Mouse (Mus musculus) neural tube, embryonic 13.5 days (tissue): ENCODE measurements around the gene Rock2. TPM values are rescaled to one million over a fixed set of nuclear protein-coding genes. Genes with fewer than 3 reads are reported as not detected.
A peak's percentile ranks its signal among the peaks of the same experiment; 100 is the strongest.

Experiments used
- ATAC-seq: fragments of 200-750 bp; cut with Nextera tagmentation; 2 replicates; pipeline ENCODE4 v1.8.0; 2017; ENCODE audit warnings: low read depth, mild to moderate bottlenecking, moderate TSS enrichment, moderate library complexity
- H3K27ac ChIP-seq: fragments of 300-500 bp; sonication (generic); replicated peaks from 2 replicates; pipeline ENCODE4 v1.5.1; 2015; ENCODE audit warnings: moderate library complexity, mild to moderate bottlenecking, inconsistent platforms
- H3K27me3 ChIP-seq: fragments of 300-500 bp; sonication (generic); 2 replicates; pipeline ENCODE4 v1.6.1; 2015; ENCODE audit warnings: mild to moderate bottlenecking, inconsistent platforms
- H3K36me3 ChIP-seq: fragments of 300-500 bp; sonication (generic); 2 replicates; pipeline ENCODE4 v1.6.1; 2015; ENCODE audit warnings: mild to moderate bottlenecking, inconsistent platforms
- H3K4me1 ChIP-seq: fragments of 300-500 bp; sonication (generic); replicated peaks from 2 replicates; pipeline ENCODE4 v1.6.1; 2015; ENCODE audit warnings: inconsistent platforms
- H3K4me2 ChIP-seq: fragments of 300-500 bp; sonication (generic); 2 replicates; pipeline ENCODE4 v1.6.1; 2015; ENCODE audit warnings: inconsistent platforms, mild to moderate bottlenecking, moderate library complexity
- H3K4me3 ChIP-seq: fragments of 300-500 bp; sonication (generic); 2 replicates; pipeline ENCODE4 v1.5.1; 2015; ENCODE audit warnings: mild to moderate bottlenecking, inconsistent platforms
- H3K9ac ChIP-seq: fragments of 300-500 bp; sonication (generic); 2 replicates; pipeline ENCODE4 v1.6.1; 2015; ENCODE audit warnings: moderate library complexity, mild to moderate bottlenecking, inconsistent platforms
- H3K9me3 ChIP-seq: fragments of 300-500 bp; sonication (generic); 2 replicates; pipeline ENCODE4 v1.6.1; 2016; ENCODE audit warnings: inconsistent platforms
- WGBS: fragments of 180-500 bp; shearing (Covaris S2); methylation state at CpG from one replicate; pipeline ENCODE4 v1.1.7; 2015; 5-methylcytosine and 5-hydroxymethylcytosine counted together
- polyA plus RNA-seq: library from polyadenylated mRNA; unstranded; fragments of >200 nt; fragmentation: Nextera tagmentation; extraction: Ambion mirVana; gene quantifications from 2 replicates; pipeline ENCODE4 v1.2.1, GENCODE M21; 2015

Gene Rock2
- 15.0 and 19.6 TPM in 2 replicates for polyA plus RNA-seq

- Histone ChIP-seq H3K4me2 (peak within 1 kb of the TSS; percentile 83), H3K36me3 (no peaks in the 10 kb centered on the region), H3K27ac (peak within 1 kb of the TSS; percentile 95), H3K27me3 (no peaks in the 10 kb centered on the region), H3K9ac (peak within 1 kb of the TSS; percentile 95), H3K4me3 (peak within 1 kb of the TSS; percentile 91), H3K9me3 (no peaks in the 10 kb centered on the region), H3K4me1 (peaks cover 40% of the 10 kb centered on the region)
- WGBS, result under 1% methylated on average over 72 of the region's 130 CpGs
- ATAC-seq, result peak; percentile 92
These were observed at the start of gene Rock2 for GRCm38 (mm10) chr12:16894396-16895220. Gene Rock2 (plus strand): TSS chr12:16894895.

DNA sequence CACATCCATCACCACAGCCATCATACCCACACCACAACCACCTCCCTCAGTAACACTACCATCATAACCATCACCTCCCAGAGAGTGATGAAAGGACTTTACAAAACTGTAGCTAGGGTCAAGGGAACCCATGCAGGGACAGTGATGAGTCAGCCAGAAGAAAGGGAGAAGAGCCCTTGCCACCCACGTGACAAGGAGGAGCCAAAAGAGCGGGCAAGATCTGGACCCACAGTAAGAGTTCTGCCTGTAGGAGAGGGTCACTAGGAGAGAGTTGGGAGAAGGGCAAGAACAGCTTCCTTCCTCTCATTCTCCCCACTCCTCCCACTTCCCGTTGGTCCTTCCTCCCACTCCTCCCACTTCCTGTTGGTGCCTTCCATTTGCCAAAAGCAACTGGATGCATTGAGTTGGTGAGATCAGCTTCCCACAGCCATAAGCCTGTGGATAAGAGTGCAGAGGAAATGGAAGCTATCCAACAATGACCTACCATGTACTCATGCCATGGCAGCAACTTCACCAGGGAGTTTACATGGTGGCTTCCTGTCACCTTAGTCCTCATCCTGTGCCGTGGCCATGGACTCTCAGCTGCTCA, 47.4 kb upstream of the Rock2 start:
- Histone ChIP-seq H3K4me1 (peaks cover 6% of the 10 kb centered on the region; the same call in 1 of the 2 replicates), H3K4me2 (no peak overlapping the region), H3K4me3 (no peak overlapping the region), H3K9me3 (no peaks in the 10 kb centered on the region), H3K27me3 (no peaks in the 10 kb centered on the region), H3K27ac (no peak overlapping the region), H3K9ac (no peak overlapping the region), H3K36me3 (no peaks in the 10 kb centered on the region)
- no peak for ATAC-seq
- WGBS, result 84% methylated on average over 4 of the region's 4 CpGs

- Histone ChIP-seq H3K4me3 (no peak overlapping the region), H3K27me3 (no peaks in the 10 kb centered on the region), H3K9ac (no peak overlapping the region), H3K4me1 (peaks cover 6% of the 10 kb centered on the region; the same call in 1 of the 2 replicates), H3K9me3 (no peaks in the 10 kb centered on the region), H3K27ac (no peak overlapping the region), H3K4me2 (no peak overlapping the region), H3K36me3 (no peaks in the 10 kb centered on the region)
- ATAC-seq, result no peak
- WGBS, result 86% methylated on average over 2 of the region's 2 CpGs
These were observed 46.2 kb upstream of the Rock2 start for GRCm38 (mm10) chr12:16848501-16848900.

DNA sequence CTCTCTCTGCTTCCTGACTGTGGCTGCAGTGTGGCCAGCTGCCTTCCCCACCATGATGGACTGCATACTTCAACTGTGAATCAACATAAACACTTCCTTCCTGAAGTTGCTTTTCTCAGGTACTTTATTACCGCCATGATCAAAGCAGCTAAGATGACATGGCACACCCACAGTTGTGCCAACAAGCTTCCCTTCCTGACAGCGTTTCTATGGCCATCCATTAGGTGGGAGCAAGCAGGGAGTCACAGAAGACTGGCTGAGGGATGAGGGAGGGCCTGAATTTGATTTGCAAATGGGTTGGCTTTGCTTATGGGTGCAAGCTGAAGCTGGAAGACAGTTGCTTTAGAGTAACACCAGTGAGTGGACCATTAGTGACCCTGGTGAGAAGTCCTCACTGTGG, 44.9 kb upstream of the Rock2 start:
- no peaks in the 10 kb centered on the region for H3K27me3 ChIP-seq
- H3K4me2 ChIP-seq, result no peak overlapping the region
- no peaks in the 10 kb centered on the region for H3K9me3 ChIP-seq
- ATAC-seq, result no peak
- peaks cover 6% of the 10 kb centered on the region; the same call in 1 of the 2 replicates for H3K4me1 ChIP-seq
- 59% methylated on average over 2 of the region's 2 CpGs for WGBS
- H3K27ac ChIP-seq, result no peak overlapping the region
- H3K4me3 ChIP-seq, result no peak overlapping the region
- no peak overlapping the region for H3K9ac ChIP-seq
- no peaks in the 10 kb centered on the region for H3K36me3 ChIP-seq

GRCm38 (mm10) chr12:16850431-16851375, 44.0 kb upstream of the Rock2 start:
- no peak overlapping the region for H3K4me3 ChIP-seq
- H3K4me2 ChIP-seq, result no peak overlapping the region
- H3K27me3 ChIP-seq, result no peaks in the 10 kb centered on the region
- H3K9me3 ChIP-seq, result no peaks in the 10 kb centered on the region
- H3K27ac ChIP-seq, result no peak overlapping the region
- no peak for ATAC-seq
- no peak overlapping the region for H3K9ac ChIP-seq
- H3K4me1 ChIP-seq, result peaks cover 8% of the 10 kb centered on the region
- H3K36me3 ChIP-seq, result no peaks in the 10 kb centered on the region
- WGBS, result 46% methylated on average over 16 of the region's 16 CpGs

GRCm38 (mm10) chr12:16853431-16854165, 41.1 kb upstream of the Rock2 start:
- Histone ChIP-seq H3K36me3 (no peaks in the 10 kb centered on the region), H3K4me2 (no peak overlapping the region), H3K4me1 (peaks cover 18% of the 10 kb centered on the region), H3K27me3 (no peaks in the 10 kb centered on the region), H3K9ac (no peak overlapping the region), H3K27ac (no peak overlapping the region), H3K9me3 (no peaks in the 10 kb centered on the region), H3K4me3 (no peak overlapping the region)
- ATAC-seq, result no peak
- WGBS, result 91% methylated on average over 11 of the region's 11 CpGs

DNA sequence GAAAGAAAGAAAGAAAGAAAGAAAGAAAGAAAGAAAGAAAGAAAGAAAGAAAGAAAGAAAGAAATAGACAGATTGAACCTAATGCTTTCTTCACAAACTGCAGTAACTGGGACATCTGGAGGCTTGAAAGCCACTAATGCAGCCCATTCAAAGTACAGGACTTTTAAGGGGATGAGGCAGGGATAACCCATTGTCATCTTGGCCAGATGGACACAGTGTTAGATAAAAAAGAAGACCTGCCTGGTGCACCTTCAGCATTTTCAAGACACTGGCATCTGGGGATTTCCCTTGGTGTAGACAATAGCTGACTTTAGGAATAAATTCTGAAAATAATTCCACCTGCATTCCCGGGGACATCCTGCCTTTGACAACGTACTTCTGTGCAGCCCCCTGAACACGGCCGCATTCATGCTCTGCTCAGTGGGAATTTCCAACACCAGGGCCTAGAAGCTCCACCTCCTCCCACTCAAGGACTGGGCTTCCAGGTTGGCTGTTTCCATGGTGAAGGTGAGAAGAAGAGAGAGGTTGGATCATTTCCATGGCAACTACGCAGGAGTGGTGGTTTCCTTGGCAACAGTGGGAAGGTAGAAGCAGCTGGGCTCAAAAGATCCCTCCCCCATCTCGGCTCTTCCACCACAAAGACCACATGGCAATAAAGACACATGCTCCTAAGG, 38.9 kb upstream of the Rock2 start:
- WGBS, result 8% methylated on average over 6 of the region's 6 CpGs
- no peak overlapping the region for H3K4me3 ChIP-seq
- no peaks in the 10 kb centered on the region for H3K9me3 ChIP-seq
- peak; percentile 94 for ATAC-seq
- H3K27ac ChIP-seq, result peak overlapping the region; percentile 89
- peak overlapping the region; percentile 24 for H3K4me2 ChIP-seq
- H3K36me3 ChIP-seq, result no peaks in the 10 kb centered on the region
- H3K4me1 ChIP-seq, result peaks cover 13% of the 10 kb centered on the region
- no peak overlapping the region for H3K9ac ChIP-seq
- H3K27me3 ChIP-seq, result no peaks in the 10 kb centered on the region

DNA sequence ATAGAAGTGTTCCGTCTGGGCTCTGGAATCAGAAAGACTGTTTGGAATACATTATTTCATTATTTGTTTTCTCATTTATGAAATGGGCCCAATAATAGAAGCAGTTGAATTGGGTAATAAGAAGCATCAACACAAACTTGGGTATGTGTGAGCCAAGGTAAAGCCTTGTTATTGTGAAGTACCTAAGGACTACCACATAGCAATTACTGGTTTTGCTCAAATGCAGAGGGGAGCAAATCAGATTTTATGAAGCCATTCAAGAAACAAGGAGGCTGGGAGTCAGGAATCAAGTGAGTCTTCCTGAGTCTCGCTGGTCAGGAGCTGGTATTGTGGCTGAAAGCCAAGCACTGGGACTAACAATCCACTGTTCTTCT, 38.4 kb upstream of the Rock2 start:
- Histone ChIP-seq H3K4me1 (peaks cover 13% of the 10 kb centered on the region), H3K27me3 (no peaks in the 10 kb centered on the region), H3K9me3 (no peaks in the 10 kb centered on the region), H3K36me3 (no peaks in the 10 kb centered on the region), H3K9ac (no peak overlapping the region), H3K27ac (peak overlapping the region; percentile 89), H3K4me2 (no peak overlapping the region; the same call in 1 of the 2 replicates), H3K4me3 (no peak overlapping the region)
- WGBS, result 31% methylated on average over 2 of the region's 2 CpGs
- ATAC-seq, result peak; percentile 57

DNA sequence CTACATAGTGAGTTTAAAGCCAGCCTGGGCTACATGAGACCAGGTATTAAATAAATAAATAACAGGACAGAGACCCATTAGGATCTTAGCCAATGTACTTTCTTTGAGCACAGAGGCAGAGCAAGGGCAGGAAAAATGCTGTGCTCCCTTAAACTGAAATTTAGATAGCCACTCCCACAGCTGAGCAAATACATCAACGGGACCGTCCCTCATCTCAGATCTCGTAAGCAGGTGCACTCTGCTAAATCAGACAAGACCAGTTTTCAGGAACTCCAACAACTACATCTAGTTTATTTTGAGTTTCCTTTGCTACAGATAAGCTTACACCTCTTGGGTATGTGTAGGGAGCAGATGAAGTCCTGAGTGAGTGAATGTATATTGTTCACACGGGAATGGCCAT, 36.6 kb upstream of the Rock2 start:
- WGBS, result 82% methylated on average over 4 of the region's 4 CpGs
- no peak overlapping the region for H3K27ac ChIP-seq
- no peaks in the 10 kb centered on the region for H3K36me3 ChIP-seq
- no peaks in the 10 kb centered on the region for H3K27me3 ChIP-seq
- no peak overlapping the region for H3K4me3 ChIP-seq
- no peak for ATAC-seq
- no peaks in the 10 kb centered on the region for H3K9me3 ChIP-seq
- peaks cover 13% of the 10 kb centered on the region for H3K4me1 ChIP-seq
- no peak overlapping the region for H3K9ac ChIP-seq
- no peak overlapping the region for H3K4me2 ChIP-seq

DNA sequence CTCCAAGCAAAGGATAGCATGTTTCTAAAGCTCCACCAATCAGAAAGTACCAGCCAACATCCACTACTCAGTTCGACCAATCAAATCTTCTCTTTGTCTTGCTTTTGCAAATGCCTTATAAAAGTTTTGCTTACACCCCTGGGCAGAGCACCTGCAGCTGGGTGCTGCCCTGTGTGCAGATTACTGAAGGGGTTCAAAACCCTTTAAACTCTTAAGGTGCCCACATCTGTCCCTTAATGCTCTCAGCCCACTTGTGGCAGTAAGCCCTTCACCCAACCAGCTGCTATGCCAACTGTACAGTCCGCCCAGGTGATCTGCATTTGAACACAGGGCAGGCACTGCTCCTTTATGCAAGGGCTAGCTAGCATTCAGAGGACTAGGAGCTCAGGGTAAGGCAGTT, 34.9 kb upstream of the Rock2 start:
- Histone ChIP-seq H3K36me3 (no peaks in the 10 kb centered on the region), H3K9me3 (no peaks in the 10 kb centered on the region), H3K9ac (no peak overlapping the region), H3K4me3 (no peak overlapping the region), H3K4me1 (peaks cover 13% of the 10 kb centered on the region), H3K27me3 (no peaks in the 10 kb centered on the region), H3K27ac (no peak overlapping the region), H3K4me2 (no peak overlapping the region)
- 92% methylated on average over 2 of the region's 2 CpGs for WGBS
- ATAC-seq, result no peak

DNA sequence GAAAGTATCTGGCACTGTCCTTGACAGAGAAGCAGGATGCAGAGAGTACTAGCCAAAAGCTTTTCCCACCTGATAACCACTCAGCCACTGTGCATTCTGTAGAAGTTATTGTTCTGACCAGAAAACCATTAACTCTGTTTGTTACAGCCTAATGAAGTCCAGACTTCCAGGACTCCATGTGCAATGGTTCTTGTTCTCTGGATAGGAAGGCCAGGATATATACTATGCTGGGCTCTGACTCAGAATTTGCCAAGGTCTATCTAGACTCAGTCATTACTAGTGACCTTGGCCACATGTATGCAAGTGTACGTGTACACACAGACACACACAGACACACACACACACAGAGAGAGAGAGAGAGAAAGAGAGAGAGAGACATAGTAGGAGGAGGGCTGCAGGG, 34.2 kb upstream of the Rock2 start:
- H3K27ac ChIP-seq, result no peak overlapping the region
- H3K9me3 ChIP-seq, result no peaks in the 10 kb centered on the region
- no peak overlapping the region for H3K9ac ChIP-seq
- H3K4me1 ChIP-seq, result peaks cover 12% of the 10 kb centered on the region
- H3K27me3 ChIP-seq, result no peaks in the 10 kb centered on the region
- H3K4me2 ChIP-seq, result no peak overlapping the region
- H3K4me3 ChIP-seq, result no peak overlapping the region
- no peaks in the 10 kb centered on the region for H3K36me3 ChIP-seq
- no peak for ATAC-seq
- WGBS, result 65% methylated on average over 1 of the region's 1 CpGs
